Mouse (Mus musculus) intestine, postnatal 0 days (tissue): ENCODE measurements around the gene Nt5c1b. TPM values are rescaled to one million over a fixed set of nuclear protein-coding genes. Genes with fewer than 3 reads are reported as not detected.

Source experiments
- ATAC-seq: fragments of 200-750 bp; cut with Nextera tagmentation; 2 replicates; pipeline ENCODE4 v1.8.0; 2017; ENCODE audit warnings: mild to moderate bottlenecking, moderate TSS enrichment, moderate library complexity
- H3K27ac ChIP-seq: fragments of 300-500 bp; sonication (generic); 2 replicates; pipeline ENCODE4 v1.5.1; 2014; ENCODE audit warnings: mild to moderate bottlenecking, low read depth, low read length, moderate library complexity
- H3K27me3 ChIP-seq: fragments of 300-500 bp; sonication (generic); replicated peaks from 2 replicates; pipeline ENCODE4 v1.6.1; 2014; ENCODE audit warnings: low read length, mixed read lengths; ENCODE audit not compliant: control insufficient read depth, insufficient read depth
- H3K36me3 ChIP-seq: fragments of 300-500 bp; sonication (generic); 2 replicates; pipeline ENCODE4 v1.6.1; 2014; ENCODE audit warnings: mild to moderate bottlenecking, moderate library complexity; ENCODE audit not compliant: control insufficient read depth, insufficient read depth
- H3K4me1 ChIP-seq: fragments of 300-500 bp; sonication (generic); replicated peaks from 2 replicates; pipeline ENCODE4 v1.6.1; 2014; ENCODE audit warnings: antibody characterized with exemption, low read length, mixed read lengths; ENCODE audit not compliant: control insufficient read depth, insufficient read depth
- H3K4me2 ChIP-seq: fragments of 300-500 bp; sonication (generic); replicated peaks from 2 replicates; pipeline ENCODE4 v1.6.1; 2014; ENCODE audit warnings: low read depth, mild to moderate bottlenecking, moderate library complexity
- H3K4me3 ChIP-seq: fragments of 300-500 bp; sonication (generic); 2 replicates; pipeline ENCODE4 v1.5.1; 2014; ENCODE audit warnings: low read depth, low read length
- H3K9ac ChIP-seq: fragments of 300-500 bp; sonication (generic); 2 replicates; pipeline ENCODE4 v1.6.1; 2014; ENCODE audit warnings: mild to moderate bottlenecking, low read depth, low read length
- H3K9me3 ChIP-seq: fragments of 300-500 bp; sonication (generic); 2 replicates; pipeline ENCODE4 v1.6.1; 2016; ENCODE audit warnings: mixed run types; ENCODE audit not compliant: control insufficient read depth
- CTCF ChIP-seq: sonication (generic); IDR thresholded peaks from 2 replicates; pipeline ENCODE4 v1.5.1; 2016; ENCODE audit warnings: low read depth, mild to moderate bottlenecking, control low read depth, antibody characterized with exemption, moderate library complexity
- WGBS: fragments of 180-500 bp; shearing (Covaris S2); extraction: QIAGEN DNeasy Blood & Tissue Kit; methylation state at CpG from one replicate; pipeline ENCODE4 v1.1.7; 2014; 5-methylcytosine and 5-hydroxymethylcytosine counted together
- polyA plus RNA-seq: library from polyadenylated mRNA; unstranded; fragments of >200 nt; fragmentation: Nextera tagmentation; extraction: Ambion mirVana; gene quantifications from 2 replicates; pipeline ENCODE4 v1.2.1, GENCODE M21; 2015

Nt5c1b gene
- polyA plus RNA-seq = not detected in 2 replicates

GRCm38 (mm10) chr12:10369673-10370072, at the start of gene Nt5c1b:
Gene Nt5c1b (plus strand): TSS chr12:10369973.
- no peak within 1 kb of the TSS for H3K4me2 ChIP-seq
- no peaks in the 10 kb centered on the region for H3K4me1 ChIP-seq
- H3K9me3 ChIP-seq = no peaks in the 10 kb centered on the region
- H3K4me3 ChIP-seq = no peak within 1 kb of the TSS
- TF ChIP-seq CTCF = no peak
- H3K36me3 ChIP-seq = no peaks in the 10 kb centered on the region
- no peak within 1 kb of the TSS for H3K27ac ChIP-seq
- no peak for ATAC-seq
- no peak within 1 kb of the TSS for H3K9ac ChIP-seq
- 80% methylated on average over 3 of the region's 3 CpGs for WGBS
- no peaks in the 10 kb centered on the region for H3K27me3 ChIP-seq

GRCm38 (mm10) chr12:10327651-10328050, 42.1 kb upstream of the Nt5c1b start:
- H3K4me3 ChIP-seq = no peak overlapping the region
- TF ChIP-seq CTCF = no peak
- no peak overlapping the region for H3K27ac ChIP-seq
- H3K4me1 ChIP-seq = no peaks in the 10 kb centered on the region
- H3K27me3 ChIP-seq = no peaks in the 10 kb centered on the region
- WGBS = 78% methylated on average over 10 of the region's 10 CpGs
- ATAC-seq = no peak
- no peak overlapping the region for H3K4me2 ChIP-seq
- no peak overlapping the region for H3K9ac ChIP-seq
- no peaks in the 10 kb centered on the region for H3K36me3 ChIP-seq
- H3K9me3 ChIP-seq = no peaks in the 10 kb centered on the region

DNA sequence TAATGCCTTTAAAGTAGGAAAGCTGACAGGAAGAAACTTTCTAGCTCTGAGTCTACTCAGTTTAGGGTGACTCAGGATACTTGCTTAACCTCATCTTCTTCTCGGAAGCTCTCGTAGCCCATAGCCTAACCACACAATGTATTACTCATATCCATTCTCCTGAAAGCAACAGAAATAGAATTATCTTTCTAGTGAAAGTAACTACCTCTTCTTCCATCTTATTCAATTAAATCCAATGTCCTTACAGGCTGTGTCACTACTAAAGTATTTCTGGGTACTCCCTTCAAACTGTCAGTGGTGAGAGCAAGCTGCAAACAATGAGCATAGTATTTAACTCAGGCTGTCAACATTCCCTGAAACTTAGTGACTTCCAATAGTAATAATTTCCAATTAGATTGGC, 40.3 kb upstream of the Nt5c1b start:
- Histone ChIP-seq H3K9me3 (no peaks in the 10 kb centered on the region), H3K4me1 (no peaks in the 10 kb centered on the region), H3K4me3 (no peak overlapping the region), H3K4me2 (no peak overlapping the region), H3K36me3 (no peaks in the 10 kb centered on the region), H3K27ac (no peak overlapping the region), H3K27me3 (no peaks in the 10 kb centered on the region), H3K9ac (no peak overlapping the region)
- no peak for ATAC-seq
- 96% methylated on average over 2 of the region's 2 CpGs for WGBS
- TF ChIP-seq CTCF = no peak

DNA sequence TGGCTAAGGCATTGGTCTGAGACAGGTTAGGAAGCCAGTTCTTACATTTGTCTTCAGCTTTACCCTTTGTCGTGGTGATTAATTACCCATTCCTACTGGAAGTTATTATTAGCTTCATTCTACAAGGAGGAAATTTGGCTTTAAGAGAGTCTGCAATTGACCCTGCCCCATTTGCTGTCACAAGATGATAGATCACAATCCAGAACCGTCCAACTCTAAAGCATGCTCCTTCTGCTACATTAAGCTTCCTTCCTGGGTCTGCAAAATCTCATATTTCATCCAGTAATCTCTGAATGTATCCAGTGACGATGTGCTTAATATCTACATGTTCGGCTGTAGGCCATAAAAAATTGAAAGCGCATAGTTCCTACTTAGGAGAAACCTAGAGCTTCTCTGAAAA, 29.2 kb upstream of the Nt5c1b start:
- H3K36me3 ChIP-seq = no peaks in the 10 kb centered on the region
- WGBS = 60% methylated on average over 5 of the region's 5 CpGs
- H3K4me2 ChIP-seq = no peak overlapping the region
- ATAC-seq = no peak
- H3K27ac ChIP-seq = no peak overlapping the region
- H3K4me3 ChIP-seq = no peak overlapping the region
- TF ChIP-seq CTCF = no peak
- H3K4me1 ChIP-seq = no peaks in the 10 kb centered on the region
- H3K9me3 ChIP-seq = no peaks in the 10 kb centered on the region
- no peaks in the 10 kb centered on the region for H3K27me3 ChIP-seq
- H3K9ac ChIP-seq = no peak overlapping the region

- Histone ChIP-seq H3K27me3 (no peaks in the 10 kb centered on the region), H3K4me1 (no peaks in the 10 kb centered on the region), H3K4me3 (no peak overlapping the region), H3K9me3 (no peaks in the 10 kb centered on the region), H3K4me2 (no peak overlapping the region), H3K27ac (no peak overlapping the region), H3K36me3 (no peaks in the 10 kb centered on the region), H3K9ac (no peak overlapping the region)
- TF ChIP-seq CTCF = no peak
- no peak for ATAC-seq
- WGBS = 64% methylated on average over 3 of the region's 3 CpGs
Observed at GRCm38 (mm10) chr12:10350706-10351105, 19.1 kb upstream of the Nt5c1b start.

DNA sequence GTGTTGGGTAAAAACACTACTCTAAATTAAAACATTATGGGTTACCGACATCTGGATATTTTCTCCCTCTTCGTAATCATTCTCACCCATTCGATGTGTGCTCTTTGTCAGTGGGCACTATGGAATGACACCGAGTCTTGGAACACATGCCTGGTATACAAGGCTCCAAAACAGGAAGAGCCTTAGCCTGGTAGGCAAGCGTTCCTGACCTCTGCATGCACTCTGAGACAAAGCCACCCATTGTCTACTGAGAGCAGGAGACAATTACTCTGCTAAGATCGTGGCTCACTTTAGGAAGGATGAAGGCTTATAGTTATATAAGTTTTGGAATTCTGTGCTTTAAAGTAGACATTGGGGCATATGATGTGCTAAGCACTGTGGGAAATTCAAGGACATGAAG, 12.0 kb upstream of the Nt5c1b start:
- no peaks in the 10 kb centered on the region for H3K36me3 ChIP-seq
- no peaks in the 10 kb centered on the region for H3K9me3 ChIP-seq
- no peaks in the 10 kb centered on the region for H3K4me1 ChIP-seq
- no peaks in the 10 kb centered on the region for H3K27me3 ChIP-seq
- no peak overlapping the region for H3K9ac ChIP-seq
- no peak for ATAC-seq
- H3K27ac ChIP-seq = no peak overlapping the region
- no peak overlapping the region for H3K4me3 ChIP-seq
- WGBS = 57% methylated on average over 6 of the region's 6 CpGs
- no peak for TF ChIP-seq CTCF
- H3K4me2 ChIP-seq = no peak overlapping the region
